Mouse (Mus musculus) T-helper 1 cell (primary cell): ENCODE measurements around the gene Pawr.

Source experiments
- in situ Hi-C: fragments of 300-600 bp; cut with MboI, MseI; formaldehyde crosslinking; loops from one replicate; pipeline ENCODE4 v1.15.1; 2025; ENCODE audit warnings: high pct_unique_total_duplicates

The Pawr gene

DNA sequence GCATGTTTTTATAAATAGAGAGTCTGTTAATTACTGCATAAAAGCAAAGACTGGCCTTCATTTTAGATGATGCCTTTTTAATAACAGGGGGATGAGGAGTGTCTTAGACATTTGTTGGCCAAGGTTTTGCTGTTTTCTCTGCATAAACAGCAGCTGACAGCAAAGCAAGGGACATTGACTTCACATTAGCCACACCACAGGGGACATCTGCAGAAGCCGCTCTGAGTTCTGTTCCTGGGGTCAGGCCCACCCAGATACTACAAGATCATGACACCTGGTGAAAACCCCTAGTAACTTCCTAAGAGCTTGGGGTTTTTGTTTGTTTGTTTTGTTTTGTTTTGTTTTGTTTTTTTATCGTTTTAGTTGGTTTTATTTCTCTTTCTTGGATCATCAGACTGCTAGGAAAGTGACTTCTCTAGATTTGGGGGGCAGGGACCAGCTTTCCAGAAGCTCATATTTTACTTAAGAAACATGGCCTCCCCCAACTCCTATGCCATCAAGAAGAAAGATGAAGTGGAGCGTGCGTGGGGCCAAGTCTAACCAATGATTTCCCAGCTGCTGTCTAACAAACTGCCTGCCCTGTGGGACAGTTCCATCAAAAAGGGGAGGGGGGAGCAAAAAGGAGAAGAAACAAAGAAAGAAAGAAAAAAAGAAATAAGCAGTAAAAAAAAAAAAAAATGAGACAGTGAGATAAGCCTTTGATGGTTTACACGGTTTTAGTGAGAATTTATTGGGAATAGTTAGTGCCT lies 57.4 kb downstream of the Pawr start:
- in situ Hi-C loops: loop anchor here (10.0 kb wide), 1 partner anchor 55 kb away; no protein-coding TSS in a partner anchor

DNA sequence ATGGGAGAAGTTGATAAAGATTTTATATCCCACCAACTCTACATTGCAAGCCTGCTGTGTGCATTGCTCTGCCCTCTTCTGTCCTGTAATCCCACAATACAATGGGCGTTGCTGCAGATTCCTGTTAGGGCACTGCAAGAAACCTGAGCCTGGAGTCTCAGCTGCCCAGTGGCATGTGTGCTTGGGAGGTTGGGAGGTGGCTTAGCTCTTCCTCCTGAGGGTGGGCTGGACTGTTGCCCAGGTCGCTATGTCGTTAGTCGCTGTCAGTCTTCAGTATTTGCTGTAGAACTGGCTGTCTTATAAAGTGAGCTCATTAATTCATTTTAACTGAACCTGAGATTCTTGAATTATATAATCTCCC lies 58.0 kb downstream of the Pawr start:
- in situ Hi-C loops: loop anchor here (10.0 kb wide), 1 partner anchor 55 kb away; no protein-coding TSS in a partner anchor

DNA sequence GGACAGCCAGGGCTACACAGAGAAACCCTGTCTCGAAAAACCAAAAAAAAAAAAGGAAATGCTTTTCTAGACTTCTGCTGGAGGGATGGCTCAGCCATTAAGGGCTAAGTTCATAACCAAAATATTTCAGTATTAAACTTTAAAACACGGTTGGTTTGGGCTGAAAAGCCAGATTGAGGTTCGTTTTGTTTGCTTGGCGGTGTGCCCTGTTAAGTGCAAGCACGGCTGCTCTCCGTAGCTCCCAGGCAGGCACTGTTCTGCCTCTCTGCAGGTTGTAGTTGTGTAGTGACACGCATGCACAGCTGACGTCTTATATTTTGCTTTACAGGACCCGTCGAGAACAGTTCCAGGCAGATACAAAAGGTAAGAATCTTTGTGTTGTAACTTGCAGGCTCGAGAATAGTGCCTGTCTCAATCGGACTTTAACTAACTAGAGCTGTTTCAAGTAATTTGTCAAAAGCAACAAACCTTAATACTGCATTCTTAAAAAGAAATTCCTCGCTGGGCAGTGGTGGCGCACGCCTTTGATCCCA lies 59.5 kb downstream of the Pawr start:
- in situ Hi-C loops: no loop called here

DNA sequence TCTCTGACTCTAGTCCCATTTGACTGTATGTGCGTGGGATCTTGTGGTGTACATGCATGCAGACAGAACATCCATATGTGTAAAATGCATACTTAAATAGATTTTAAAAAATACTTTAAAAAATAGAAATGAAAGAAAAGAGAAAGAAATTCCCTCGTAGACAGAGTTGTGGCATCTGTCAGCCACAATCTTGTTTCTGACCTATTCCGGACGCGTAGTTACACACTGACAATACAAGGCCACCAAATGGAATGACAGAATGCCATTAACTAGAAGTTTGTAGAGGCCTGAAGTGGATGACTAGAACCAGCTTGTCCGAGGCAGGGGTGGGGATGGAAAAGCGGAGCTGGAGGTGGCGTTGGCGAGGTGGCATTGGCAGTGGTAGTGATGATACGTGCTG lies 60.2 kb downstream of the Pawr start:
- in situ Hi-C loops: no loop called here

DNA sequence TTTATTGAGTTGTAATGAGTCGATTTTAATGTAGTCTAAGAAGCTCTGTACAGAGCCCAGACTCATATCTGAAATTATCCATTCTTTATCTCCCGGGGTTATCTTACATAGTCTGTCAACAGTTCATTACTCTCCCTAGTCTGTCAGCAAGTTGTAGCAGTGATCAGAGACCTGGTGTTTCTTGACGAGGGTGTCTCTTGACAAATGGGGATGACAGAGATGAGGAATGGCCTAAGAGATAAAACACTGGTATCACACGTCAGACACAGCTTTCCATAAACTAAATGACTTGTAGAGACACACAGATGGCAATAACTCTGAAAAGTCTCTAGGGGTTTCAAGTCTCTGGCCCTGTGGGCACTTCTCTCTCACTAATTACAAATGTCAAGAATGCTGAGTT lies 62.4 kb downstream of the Pawr start:
- in situ Hi-C loops: no loop called here

DNA sequence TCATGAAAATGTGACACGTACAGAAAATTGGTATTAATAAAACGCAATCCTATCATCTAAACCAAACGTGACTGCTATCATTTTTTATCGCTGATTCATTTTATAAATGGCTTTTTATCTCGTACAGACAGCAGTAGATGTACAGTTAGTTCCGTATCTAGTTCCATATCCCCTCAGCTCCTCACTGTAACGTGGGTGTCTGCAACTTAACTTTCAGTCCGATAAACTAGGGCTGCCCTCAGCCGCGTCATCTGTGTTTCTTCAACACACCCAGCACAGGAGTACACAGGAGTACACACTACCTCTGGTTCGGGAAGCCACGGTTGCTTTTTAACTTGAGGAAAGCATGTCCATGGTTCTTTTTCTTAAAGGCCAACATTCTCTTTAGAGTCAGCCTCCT lies 63.3 kb downstream of the Pawr start:
- in situ Hi-C loops: no loop called here

DNA sequence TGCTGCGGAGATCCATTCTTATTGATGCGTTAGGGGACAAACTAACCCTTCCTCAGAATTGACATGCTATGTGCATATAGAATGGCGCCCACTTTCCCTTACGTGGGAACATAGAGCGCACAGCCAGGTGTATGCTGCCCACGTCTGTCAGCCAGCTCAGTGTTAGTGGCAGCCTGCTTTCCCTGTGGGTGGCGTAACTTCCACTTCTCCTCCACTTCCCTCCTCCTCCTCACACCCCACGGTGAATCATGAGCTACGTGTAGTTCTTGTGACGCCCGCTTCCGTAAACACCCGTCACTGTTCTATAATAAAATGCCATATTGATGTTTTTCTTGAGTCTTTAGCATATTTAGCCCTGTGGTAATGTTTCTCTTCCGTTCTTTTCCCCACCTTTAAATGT lies 63.7 kb downstream of the Pawr start:
- in situ Hi-C loops: no loop called here

DNA sequence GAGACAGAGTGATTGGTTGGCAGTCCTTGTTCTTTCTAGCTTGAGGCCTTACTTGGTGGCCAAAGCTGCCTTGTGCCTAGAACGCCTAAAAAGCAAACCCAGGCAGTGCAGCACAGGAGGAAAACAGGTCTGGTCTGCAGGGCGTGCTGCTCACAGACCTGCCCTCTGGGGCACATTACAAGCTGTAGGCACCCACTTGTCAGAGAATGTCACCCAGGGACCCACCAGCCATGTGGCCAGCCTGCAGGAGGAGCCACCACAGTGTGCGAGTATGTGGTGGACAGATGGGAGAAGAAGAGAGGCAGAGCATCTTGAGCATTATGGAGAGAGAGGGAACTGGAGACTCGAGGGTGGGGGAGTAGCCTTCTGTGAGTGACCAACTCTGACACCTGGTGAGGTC lies 70.8 kb downstream of the Pawr start:
- in situ Hi-C loops: no loop called here

DNA sequence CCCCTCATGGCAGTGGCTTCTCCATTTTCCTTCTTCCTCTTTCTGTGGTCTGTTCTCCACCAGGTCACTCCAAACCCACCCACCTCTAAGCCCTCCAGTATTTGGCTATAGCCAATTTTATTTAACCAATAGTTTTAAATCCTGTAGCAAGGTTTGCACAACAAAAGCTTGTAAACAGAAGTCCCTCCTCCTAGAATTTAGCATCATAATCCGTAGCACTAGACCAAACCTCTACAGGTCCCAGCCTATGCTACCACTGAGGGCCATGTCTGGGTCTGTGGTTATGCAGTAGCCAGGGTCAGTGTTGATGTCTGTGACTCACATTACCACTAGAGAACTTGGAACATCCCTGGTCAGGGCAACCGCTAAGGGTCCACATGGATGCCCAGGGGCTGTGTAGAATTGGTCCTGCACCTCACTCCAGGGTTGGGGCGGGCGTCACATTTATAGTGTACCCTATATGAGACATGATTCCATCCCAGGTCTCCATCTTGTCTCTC lies 71.5 kb downstream of the Pawr start:
- in situ Hi-C loops: no loop called here

DNA sequence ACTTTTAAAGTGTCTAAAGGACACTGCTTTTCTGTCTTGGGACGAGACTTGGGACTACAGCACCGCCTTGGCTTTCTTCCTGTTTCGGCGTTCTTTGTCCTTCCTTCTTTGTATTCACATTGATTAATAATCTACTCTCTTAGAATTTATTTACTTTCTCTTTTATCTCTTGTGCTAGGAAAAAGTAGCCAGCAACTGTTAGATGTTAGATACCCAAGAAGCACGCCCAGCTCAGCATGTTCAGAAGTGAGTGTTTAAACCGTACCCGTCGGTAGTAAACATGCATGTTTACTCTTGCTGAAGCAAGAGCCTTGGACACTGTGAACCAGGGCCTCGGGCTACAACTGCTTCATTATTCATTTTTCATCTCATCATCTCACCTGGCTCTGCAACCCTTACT lies 72.2 kb downstream of the Pawr start:
- in situ Hi-C loops: no loop called here

DNA sequence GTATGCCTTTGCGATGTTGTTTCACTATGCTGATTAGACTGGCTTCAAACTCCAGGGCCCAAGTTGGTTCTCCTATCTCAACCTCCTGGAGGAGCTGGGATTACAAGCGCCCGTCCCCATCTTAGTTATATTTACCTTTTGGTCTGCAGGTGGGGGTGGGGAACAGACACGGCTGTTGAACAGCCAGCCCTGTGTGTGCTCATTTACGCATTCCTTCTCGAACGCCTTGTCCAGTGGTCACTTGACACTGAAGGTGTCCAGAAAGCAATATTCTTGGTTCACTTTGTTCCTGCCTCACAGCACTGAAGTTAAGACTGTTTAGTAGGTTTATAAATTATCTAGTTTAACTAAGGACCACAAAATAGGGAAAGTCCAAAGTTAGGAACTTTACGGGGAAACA lies 73.2 kb downstream of the Pawr start:
- in situ Hi-C loops: no loop called here

DNA sequence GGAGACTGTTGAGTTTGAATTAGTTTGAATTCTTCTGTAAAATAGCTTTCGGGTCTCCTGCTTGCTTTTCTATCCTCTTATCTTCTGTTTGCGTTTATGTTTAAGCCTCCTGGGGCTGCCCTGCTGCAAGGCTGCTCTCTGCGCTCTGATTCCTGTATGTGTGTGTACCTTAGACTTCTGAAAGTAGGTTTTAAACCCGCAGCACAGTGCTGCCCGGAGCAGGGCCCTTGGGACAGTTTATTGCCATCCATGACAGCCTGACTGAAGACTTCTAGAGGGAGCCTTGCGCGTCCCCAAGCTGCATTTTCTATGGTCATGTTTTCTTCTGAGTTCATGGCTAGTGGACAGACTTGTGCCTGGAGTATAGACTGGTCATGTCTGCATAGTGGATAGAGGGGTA lies 74.0 kb downstream of the Pawr start:
- in situ Hi-C loops: no loop called here

DNA sequence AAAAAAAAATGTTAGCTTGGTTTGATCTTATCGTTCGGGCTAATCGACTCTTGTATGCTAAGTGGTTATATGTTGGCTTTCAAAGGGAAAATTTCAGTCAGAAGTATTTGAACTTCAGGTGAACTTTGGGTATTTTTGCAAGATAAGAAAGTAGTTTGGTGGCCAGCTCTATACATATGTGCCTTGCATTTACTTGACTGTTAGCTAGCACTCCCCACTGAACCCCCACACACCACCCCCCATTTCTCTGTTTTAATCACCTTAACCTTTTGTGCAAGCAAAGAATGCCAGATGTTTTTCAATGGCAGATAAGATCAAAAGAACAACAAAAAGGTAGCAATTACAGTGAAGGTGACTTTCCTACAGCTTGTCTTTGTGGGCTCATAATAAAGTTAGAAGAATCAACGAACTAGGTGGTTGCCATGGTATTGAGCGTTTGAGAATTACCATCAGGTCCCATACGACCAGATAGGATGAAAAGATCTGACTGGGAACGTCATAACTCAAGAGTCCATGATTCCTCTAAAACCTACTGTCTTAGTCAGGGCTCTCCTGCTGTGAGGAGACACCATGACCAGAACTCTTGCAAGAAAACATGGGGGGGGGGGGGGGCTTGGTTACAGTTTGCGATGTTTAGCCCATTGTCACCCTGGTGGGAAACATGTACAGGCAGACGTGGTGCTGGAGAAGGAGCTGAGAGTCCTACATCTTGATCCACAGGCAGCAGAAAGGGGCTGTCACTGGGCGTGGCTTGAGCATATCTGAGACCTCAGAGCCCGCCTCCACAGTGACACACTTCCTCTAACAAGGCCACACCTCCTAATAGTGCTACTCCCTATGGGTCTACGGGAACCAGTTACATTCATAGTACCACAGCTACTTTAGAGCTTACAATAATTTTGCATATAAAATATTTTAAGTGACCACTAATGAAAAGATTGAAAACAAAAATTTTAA lies 75.2 kb downstream of the Pawr start:
- in situ Hi-C loops: no loop called here

DNA sequence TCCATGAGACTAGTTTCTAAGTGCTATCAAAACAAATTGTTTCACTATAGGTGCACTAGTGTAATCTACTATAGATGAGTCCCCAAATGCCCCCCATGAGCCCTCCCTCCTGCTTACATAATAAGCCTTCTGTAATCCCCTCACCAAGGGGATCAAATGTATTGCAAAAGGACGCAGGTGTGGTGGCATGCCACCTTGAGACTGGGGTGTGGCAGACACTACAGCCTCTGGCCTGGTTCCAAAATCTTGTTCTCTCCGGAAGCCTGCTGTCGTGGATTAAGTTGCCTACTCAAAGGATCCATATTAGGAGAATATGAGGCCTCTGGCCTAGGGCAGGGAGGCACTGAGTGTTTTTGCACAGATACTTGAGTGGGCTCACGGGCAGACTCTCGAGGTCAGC lies 76.1 kb downstream of the Pawr start:
- in situ Hi-C loops: no loop called here

DNA sequence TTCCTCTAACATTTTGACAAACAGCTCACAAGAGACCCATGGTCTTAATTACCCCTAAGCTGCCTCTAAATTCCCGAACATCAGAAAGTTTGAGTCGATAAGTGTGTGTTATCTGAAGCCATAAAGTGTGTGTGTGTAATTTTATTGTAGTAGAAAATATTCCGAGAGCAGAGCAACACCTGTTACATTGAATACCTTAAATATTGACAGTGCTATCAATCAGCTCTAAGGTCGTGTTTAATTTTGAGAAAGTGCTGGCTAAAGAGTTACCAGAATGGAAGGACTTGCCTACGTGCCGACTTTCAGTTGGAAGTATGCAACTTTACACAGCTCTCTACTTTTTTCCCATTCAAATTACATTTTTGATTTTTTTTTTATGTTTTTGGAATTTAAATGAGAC lies 76.5 kb downstream of the Pawr start:
- in situ Hi-C loops: no loop called here

DNA sequence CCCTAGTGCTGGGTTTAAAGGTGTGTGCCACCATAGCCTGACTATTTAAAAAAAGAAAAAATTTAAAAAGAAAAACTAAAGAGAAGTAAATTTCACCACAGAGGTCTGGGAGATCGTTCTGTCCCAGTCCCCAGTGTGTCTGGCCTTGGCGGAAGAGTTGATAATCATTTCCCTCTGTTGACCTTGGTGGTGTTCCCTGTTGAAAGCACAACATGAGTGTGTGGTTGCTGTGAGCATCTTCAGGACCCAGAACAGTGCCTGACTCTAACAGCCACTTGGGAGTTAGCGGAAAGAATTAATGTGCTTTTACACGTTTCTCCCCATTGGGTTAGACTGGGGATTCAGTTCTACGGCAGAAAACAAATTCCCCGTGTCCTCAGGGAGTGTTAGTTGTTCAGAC lies 77.1 kb downstream of the Pawr start:
- in situ Hi-C loops: no loop called here

DNA sequence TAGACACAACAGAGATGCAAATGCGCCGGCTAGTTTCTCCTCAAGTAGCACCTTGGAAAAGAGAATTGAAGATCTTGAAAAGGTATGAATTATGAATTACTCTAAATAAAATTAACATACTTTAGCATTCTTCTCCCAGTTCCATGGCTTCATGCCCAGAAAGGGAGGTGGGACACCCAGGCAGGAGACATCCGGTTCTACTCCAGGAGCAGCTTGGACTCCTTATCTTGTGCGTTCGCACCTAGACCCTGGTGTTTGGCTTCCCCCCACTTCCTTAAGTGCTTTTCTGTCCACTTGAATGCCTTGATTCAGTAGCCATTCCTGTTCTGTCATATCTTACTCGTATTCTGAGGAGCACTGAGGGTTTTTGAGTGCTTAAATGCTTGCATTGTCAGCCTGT lies 77.6 kb downstream of the Pawr start:
- in situ Hi-C loops: no loop called here

DNA sequence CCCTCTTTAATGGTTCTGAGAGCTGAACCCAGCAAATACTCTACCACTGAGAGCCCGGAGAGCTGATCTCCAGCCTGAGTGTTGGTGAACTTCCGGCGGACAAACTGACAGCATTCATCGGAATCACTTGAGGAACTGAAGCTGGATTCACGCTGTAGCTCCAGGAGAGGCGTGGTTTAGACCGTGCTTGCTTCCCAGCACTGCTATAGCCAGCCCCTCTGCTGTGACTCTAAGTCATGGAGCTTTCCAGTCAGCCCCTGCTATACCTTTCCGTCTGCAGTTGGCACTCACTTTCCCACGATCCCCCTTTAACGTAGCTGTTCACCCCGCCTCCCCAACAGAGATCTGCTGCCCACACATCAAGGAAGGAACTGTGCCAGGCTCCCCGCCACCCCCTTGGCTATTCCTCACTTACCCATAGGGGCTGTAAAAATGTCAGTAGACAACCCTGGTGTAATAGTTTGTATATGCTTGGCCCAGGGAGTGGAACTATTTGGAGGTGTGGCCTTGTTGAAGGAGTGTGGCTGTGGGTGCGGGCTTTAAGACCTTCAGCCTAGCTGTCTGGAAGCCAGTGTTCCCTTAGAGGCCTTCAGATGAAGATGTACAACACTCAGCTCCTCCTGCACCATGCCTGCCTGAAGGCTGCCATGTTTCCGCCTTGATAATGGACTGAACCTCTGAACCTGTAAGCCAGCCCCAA lies 83.2 kb downstream of the Pawr start:
- in situ Hi-C loops: no loop called here

DNA sequence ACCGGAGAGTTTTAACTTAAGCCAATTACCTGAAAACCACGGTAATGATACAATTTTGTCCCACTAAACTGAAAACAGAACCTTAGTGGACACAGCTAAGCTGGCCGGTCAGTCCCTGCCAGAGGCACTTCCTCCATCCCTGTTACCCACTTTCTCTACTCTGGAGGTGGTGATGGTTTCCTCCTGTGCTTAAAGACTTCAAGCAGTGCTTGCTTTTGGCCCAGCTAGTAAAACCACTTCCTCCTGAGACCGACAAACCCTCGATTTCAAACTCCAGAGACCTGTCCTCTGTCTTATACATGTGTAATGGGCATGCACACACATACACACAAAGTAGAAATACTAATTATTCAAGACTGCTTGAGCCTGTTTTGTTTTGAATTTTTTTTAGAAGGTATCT lies 85.5 kb downstream of the Pawr start:
- in situ Hi-C loops: no loop called here

DNA sequence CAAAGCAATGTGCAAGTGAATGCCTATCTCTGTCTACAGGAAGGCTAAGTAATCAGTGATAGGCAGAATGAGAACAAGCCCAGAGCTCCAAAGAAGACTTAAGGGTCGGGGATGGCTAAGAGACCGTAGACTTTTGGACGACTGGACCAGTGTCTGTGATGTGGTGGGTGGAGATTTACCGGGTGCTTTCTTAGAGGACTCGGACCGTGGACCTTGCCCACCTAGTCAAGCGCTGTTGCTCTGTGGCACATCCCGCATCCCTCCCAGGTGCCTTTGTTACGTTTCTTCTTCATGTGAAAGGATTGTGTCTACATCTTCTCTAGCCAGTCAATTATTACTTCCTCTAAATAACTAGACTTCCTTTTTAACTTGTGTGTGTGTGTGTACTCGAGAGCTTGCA lies 98.6 kb downstream of the Pawr start:
- in situ Hi-C loops: loop anchor here (5.0 to 25.0 kb wide), 2 partner anchors 73 to 493 kb away; no protein-coding TSS in a partner anchor

DNA sequence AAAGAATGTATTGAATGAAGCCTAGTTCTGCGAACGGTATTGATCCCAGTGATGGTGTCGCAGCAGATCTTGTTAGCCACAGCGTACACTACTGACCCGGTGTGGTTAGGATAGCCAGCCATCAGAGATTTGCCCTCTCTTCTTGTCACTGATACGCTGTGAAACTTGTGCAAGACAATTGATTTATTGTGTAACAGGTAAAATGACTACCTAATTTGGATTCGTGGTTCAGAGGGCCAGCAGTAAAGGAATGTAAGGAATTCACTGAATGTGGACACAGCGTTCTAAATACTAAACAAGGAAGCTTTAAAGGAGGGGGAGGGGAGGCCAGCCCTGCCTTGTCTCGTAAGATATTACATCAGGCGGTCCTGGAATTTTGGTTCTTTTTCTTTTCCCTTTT lies 100.3 kb downstream of the Pawr start:
- in situ Hi-C loops: loop anchor here (5.0 to 25.0 kb wide), 2 partner anchors 75 to 495 kb away; no protein-coding TSS in a partner anchor

DNA sequence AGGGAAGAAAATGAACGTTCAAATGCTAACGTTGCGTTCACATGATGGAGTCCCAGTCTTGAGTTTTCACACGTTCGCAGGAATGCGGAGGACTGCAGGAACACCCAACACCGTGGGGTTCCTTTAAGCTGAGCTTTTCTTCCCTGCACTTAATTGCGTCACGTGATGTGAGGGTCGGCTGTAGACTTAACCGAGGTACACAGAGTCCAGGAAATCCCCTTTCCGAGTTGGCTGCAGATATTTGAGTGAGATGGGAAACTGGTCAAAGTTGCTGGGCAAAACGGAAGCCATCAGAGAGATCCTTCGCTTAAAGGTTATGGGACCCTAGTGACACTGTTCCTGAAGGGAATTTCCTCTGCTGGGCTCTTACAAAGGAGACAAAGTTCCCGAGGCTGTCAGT lies 102.1 kb downstream of the Pawr start:
- in situ Hi-C loops: loop anchor here (5.0 to 25.0 kb wide), 2 partner anchors 77 to 497 kb away; no protein-coding TSS in a partner anchor
